Mouse (Mus musculus) brain, embryonic 14.5 days (tissue): ENCODE results near the gene Enpp6.

Experiments used
- CTCF ChIP-seq: fragments of 200-500 bp; IDR thresholded peaks from 2 replicates; pipeline ENCODE4 v1.5.1; 2012; ENCODE audit warnings: inconsistent platforms, mild to moderate bottlenecking, moderate library complexity, borderline replicate concordance; ENCODE audit not compliant: insufficient read depth, insufficient read length; ENCODE audit errors: extremely low read depth
- POLR2A ChIP-seq: fragments of 200-500 bp; IDR thresholded peaks from 2 replicates; pipeline ENCODE4 v1.6.1; 2012; ENCODE audit warnings: mild to moderate bottlenecking, inconsistent platforms, borderline replicate concordance; ENCODE audit not compliant: poor library complexity, insufficient read depth, insufficient read length, severe bottlenecking; ENCODE audit errors: extremely low read depth

DNA sequence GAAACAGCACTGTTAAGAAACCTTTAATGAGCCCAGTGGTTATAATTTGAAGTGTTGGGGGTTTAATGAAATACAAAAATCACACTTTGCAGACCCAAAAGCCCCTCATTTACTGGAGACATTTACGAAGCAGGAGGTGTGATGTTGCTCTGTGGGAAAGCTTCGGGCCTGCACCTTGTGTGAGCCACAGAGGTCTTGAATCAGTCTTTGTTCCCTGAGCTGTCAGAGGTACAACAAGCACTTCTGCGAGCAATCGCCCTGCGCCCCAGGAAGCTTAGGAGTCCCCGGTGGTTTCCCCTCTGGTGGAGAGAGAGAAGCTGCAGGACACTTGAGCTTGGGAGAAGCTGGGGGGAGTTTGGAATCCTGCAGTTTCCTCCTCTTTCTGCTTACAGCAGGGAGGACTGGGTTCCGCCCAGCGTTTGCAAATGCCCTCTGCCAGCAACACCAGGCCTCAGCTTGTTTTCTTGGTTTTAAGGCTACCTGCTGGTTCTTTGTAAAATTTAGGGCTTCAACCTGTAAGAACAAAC lies 23.0 kb upstream of the Enpp6 start:
- TF ChIP-seq CTCF (no peak), POLR2A (no peak)
